Mouse (Mus musculus): ENCODE measurements around the gene Nckap5. TPM values are rescaled to one million over a fixed set of nuclear protein-coding genes. Genes with fewer than 3 reads are reported as not detected.
A peak's percentile ranks its signal among the peaks of the same experiment; 100 is the strongest.

Nckap5 gene
- total and polyA plus RNA-seq, 2 experiments from 2014 or later: 9.3 to 10.2 TPM

- Histone ChIP-seq H3K4me3 (ENCODE audit: low read depth, low read length) (no peak overlapping the region), H3K4me1 (ENCODE audit: insufficient read depth) (no peaks in the 10 kb centered on the region), H3K27me3 (ENCODE audit: insufficient read depth, low read length) (no peaks in the 10 kb centered on the region), H3K4me2 (ENCODE audit: low read depth) (no peak overlapping the region), H3K27ac (ENCODE audit: low read depth, low read length) (no peak overlapping the region), H3K9ac (no peak overlapping the region), H3K9me3 (ENCODE audit: low read length) (no peaks in the 10 kb centered on the region), H3K36me3 (ENCODE audit: insufficient read depth) (no peaks in the 10 kb centered on the region)
- WGBS: 79% methylated on average over 13 of the region's 13 CpGs
- DNase-seq (no peak), ATAC-seq (no peak)
- TF ChIP-seq CTCF (IDR thresholded peaks at IDR 0.05; ENCODE audit: low read depth): no peak
These were observed 78.2 kb downstream of the Nckap5 start for GRCm38 (mm10) chr1:126752247-126753037.

- Histone ChIP-seq H3K4me3 (ENCODE audit: low read depth, low read length) (no peak overlapping the region), H3K9me3 (ENCODE audit: low read length) (no peaks in the 10 kb centered on the region), H3K27ac (ENCODE audit: low read depth, low read length) (no peak overlapping the region), H3K4me2 (ENCODE audit: low read depth) (no peak overlapping the region), H3K9ac (no peak overlapping the region), H3K4me1 (ENCODE audit: insufficient read depth) (no peaks in the 10 kb centered on the region), H3K27me3 (ENCODE audit: insufficient read depth, low read length) (no peaks in the 10 kb centered on the region), H3K36me3 (ENCODE audit: insufficient read depth) (no peaks in the 10 kb centered on the region)
- ATAC-seq (peak; percentile 53), DNase-seq (peak; percentile 22)
- no peak for TF ChIP-seq CTCF (IDR thresholded peaks at IDR 0.05; ENCODE audit: low read depth)
- WGBS: 52% methylated on average over 6 of the region's 6 CpGs
These were observed 79.5 kb downstream of the Nckap5 start for GRCm38 (mm10) chr1:126751137-126751536.

- no peak for TF ChIP-seq CTCF (IDR thresholded peaks at IDR 0.05; ENCODE audit: low read depth)
- no peak for DNase-seq
- Histone ChIP-seq H3K9me3 (ENCODE audit: low read length) (no peaks in the 10 kb centered on the region), H3K4me2 (ENCODE audit: low read depth) (no peak overlapping the region), H3K36me3 (ENCODE audit: insufficient read depth) (no peaks in the 10 kb centered on the region), H3K9ac (no peak overlapping the region), H3K4me3 (ENCODE audit: low read depth, low read length) (no peak overlapping the region), H3K27ac (ENCODE audit: low read depth, low read length) (no peak overlapping the region), H3K4me1 (ENCODE audit: insufficient read depth) (no peaks in the 10 kb centered on the region), H3K27me3 (ENCODE audit: insufficient read depth, low read length) (no peaks in the 10 kb centered on the region)
- ATAC-seq: no peak
- WGBS: 96% methylated on average over 3 of the region's 3 CpGs
These were observed 80.4 kb downstream of the Nckap5 start for GRCm38 (mm10) chr1:126750156-126750555.

- Histone ChIP-seq H3K4me1 (ENCODE audit: insufficient read depth) (no peaks in the 10 kb centered on the region), H3K4me2 (ENCODE audit: low read depth) (no peak overlapping the region), H3K9ac (no peak overlapping the region), H3K27me3 (ENCODE audit: insufficient read depth, low read length) (no peaks in the 10 kb centered on the region), H3K27ac (ENCODE audit: low read depth, low read length) (no peak overlapping the region), H3K4me3 (ENCODE audit: low read depth, low read length) (no peak overlapping the region), H3K9me3 (ENCODE audit: low read length) (no peaks in the 10 kb centered on the region), H3K36me3 (ENCODE audit: insufficient read depth) (no peaks in the 10 kb centered on the region)
- DNase-seq: no peak
- TF ChIP-seq CTCF (IDR thresholded peaks at IDR 0.05; ENCODE audit: low read depth): no peak
- ATAC-seq: no peak
- WGBS: 86% methylated on average over 4 of the region's 4 CpGs
These were observed 82.7 kb downstream of the Nckap5 start for GRCm38 (mm10) chr1:126747914-126748313.

- no peak for ATAC-seq
- Histone ChIP-seq H3K27me3 (ENCODE audit: insufficient read depth, low read length) (no peaks in the 10 kb centered on the region), H3K4me3 (ENCODE audit: low read depth, low read length) (no peak overlapping the region), H3K9me3 (ENCODE audit: low read length) (no peaks in the 10 kb centered on the region), H3K27ac (ENCODE audit: low read depth, low read length) (no peak overlapping the region), H3K9ac (no peak overlapping the region), H3K36me3 (ENCODE audit: insufficient read depth) (no peaks in the 10 kb centered on the region), H3K4me2 (ENCODE audit: low read depth) (no peak overlapping the region), H3K4me1 (ENCODE audit: insufficient read depth) (no peaks in the 10 kb centered on the region)
- no peak for TF ChIP-seq CTCF (IDR thresholded peaks at IDR 0.05; ENCODE audit: low read depth)
- WGBS: 13% methylated on average over 4 of the region's 4 CpGs
- no peak for DNase-seq
These were observed 85.0 kb downstream of the Nckap5 start for GRCm38 (mm10) chr1:126745482-126746136.

GRCm38 (mm10) chr1:126744631-126745305, 85.8 kb downstream of the Nckap5 start:
- Histone ChIP-seq H3K4me2 (ENCODE audit: low read depth) (no peak overlapping the region), H3K9ac (no peak overlapping the region), H3K27me3 (ENCODE audit: insufficient read depth, low read length) (no peaks in the 10 kb centered on the region), H3K36me3 (ENCODE audit: insufficient read depth) (no peaks in the 10 kb centered on the region), H3K27ac (ENCODE audit: low read depth, low read length) (no peak overlapping the region), H3K4me1 (ENCODE audit: insufficient read depth) (no peaks in the 10 kb centered on the region), H3K9me3 (ENCODE audit: low read length) (no peaks in the 10 kb centered on the region), H3K4me3 (ENCODE audit: low read depth, low read length) (no peak overlapping the region)
- DNase-seq (no peak), ATAC-seq (no peak)
- WGBS: 56% methylated on average over 14 of the region's 14 CpGs
- TF ChIP-seq CTCF (IDR thresholded peaks at IDR 0.05; ENCODE audit: low read depth): no peak

GRCm38 (mm10) chr1:126738291-126738640, 92.3 kb downstream of the Nckap5 start:
- Histone ChIP-seq H3K9me3 (ENCODE audit: low read length) (no peaks in the 10 kb centered on the region), H3K4me1 (ENCODE audit: insufficient read depth) (0 out of 2 replicates have a peak, but pooled peaks cover 8% of the 10 kb centered on the region), H3K36me3 (ENCODE audit: insufficient read depth) (no peaks in the 10 kb centered on the region), H3K9ac (peak overlapping the region; percentile 33; the same call in 1 of the 2 replicates), H3K4me2 (ENCODE audit: low read depth) (peak overlapping the region; percentile 66), H3K27me3 (ENCODE audit: insufficient read depth, low read length) (no peaks in the 10 kb centered on the region; the same call in 1 of the 2 replicates), H3K27ac (ENCODE audit: low read depth, low read length) (peak overlapping the region; percentile 66; the same call in 1 of the 2 replicates), H3K4me3 (ENCODE audit: low read depth, low read length) (peak overlapping the region; percentile 39)
- WGBS: 3% methylated on average over 12 of the region's 12 CpGs
- peak; percentile 34; the same call in 1 of the 2 replicates for ATAC-seq
- no peak for TF ChIP-seq CTCF (IDR thresholded peaks at IDR 0.05; ENCODE audit: low read depth)
- DNase-seq: no peak

All from forebrain, postnatal 0 days (tissue).